ENCODE assay signal across 9 mouse cellular contexts in the genomic region with DNA sequence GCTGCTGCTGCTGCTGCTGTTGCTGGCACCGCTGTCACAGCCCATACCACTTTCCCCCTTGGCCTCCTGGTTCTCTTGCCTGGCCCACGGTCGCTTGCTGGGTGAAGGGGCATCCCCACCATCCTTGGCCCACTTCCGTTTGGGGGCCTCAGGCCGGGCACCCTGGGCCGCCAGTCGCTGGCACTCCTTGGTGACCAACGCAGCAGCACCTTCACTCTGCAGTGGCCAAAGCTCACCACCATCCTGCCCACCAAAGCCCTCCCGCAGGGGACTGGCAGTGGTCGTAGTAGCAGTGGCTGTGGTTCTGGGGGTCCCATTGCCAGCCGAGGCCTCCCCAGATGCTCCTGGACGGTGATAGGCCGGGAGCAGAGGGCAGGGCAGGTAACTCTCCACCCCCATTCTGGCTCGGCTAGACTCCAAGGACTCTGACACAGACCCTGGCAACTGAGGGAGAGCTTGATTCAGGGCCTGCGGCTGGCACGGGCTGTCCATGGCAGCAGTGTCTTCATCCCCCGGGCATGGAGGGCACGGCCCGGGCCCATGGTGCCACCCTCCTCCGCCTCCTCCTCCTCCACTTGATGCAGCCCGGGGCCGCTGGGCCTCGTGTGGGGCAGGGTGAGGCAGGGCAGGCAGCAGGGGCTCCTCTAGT. TPM values are rescaled to one million over a fixed set of nuclear protein-coding genes. Genes with fewer than 3 reads are reported as not detected.
DNase-seq lines count a peak whose midpoint lies in the region; ATAC-seq lines count a peak whose summit lies in the region.
"Had no signal": no experiment of that assay in that cellular context is flagged by ENCODE, and none has a peak within 500 bp of the region (broad histone marks: within the 10 kb centered on the region; RNA-seq: fewer than 3 reads in every experiment).

No protein-coding gene starts in this region.

- H3K4me3 ChIP-seq in forebrain, embryonic 10.5 days = peak overlapping the region; percentile 77
- peak overlapping the region; percentile 78 for H3K4me3 ChIP-seq in midbrain, embryonic 12.5 days

- peaks cover 60% of the 10 kb centered on the region for H3K4me1 ChIP-seq in forebrain, embryonic 10.5 days
- peaks cover 63% of the 10 kb centered on the region for H3K4me1 ChIP-seq in midbrain, embryonic 12.5 days

- ATAC-seq in midbrain, embryonic 12.5 days (ENCODE audit: low FRiP score, low read depth) = no peak
- no peak for ATAC-seq in erythroid progenitor cell, adult 5-6 weeks (replicated peaks; ENCODE audit: low FRiP score, poor library complexity, severe bottlenecking)

- H3K36me3 ChIP-seq in forebrain, embryonic 10.5 days (replicated peaks) = peaks cover 54% of the 10 kb centered on the region
- H3K36me3 ChIP-seq in midbrain, embryonic 12.5 days = peaks cover 39% of the 10 kb centered on the region

- WGBS in forebrain, embryonic 10.5 days = 81% methylated on average over 23 of the region's 23 CpGs
- WGBS in midbrain, embryonic 12.5 days = 80% methylated on average over 23 of the region's 23 CpGs

- no peaks in the 10 kb centered on the region for H3K27me3 ChIP-seq in forebrain, embryonic 10.5 days (ENCODE audit: poor library complexity, severe bottlenecking)
- no peaks in the 10 kb centered on the region for H3K27me3 ChIP-seq in midbrain, embryonic 12.5 days

- H3K27ac ChIP-seq in forebrain, embryonic 10.5 days = peak overlapping the region; percentile 98
- 0 out of 2 replicates have a peak overlapping the region, but pooled peaks have one; percentile 99 for H3K27ac ChIP-seq in midbrain, embryonic 12.5 days (replicated peaks)

- peak; percentile 65 for DNase-seq in layer of hippocampus, adult 9-11 months
- DNase-seq in layer of hippocampus, postnatal 25 days (ENCODE audit: extremely low spot score in 1 of 2, low spot score in 1 of 2) = no peak
- peak; percentile 83 for DNase-seq in adrenal gland, postnatal 10 days
- DNase-seq in forebrain, embryonic 10.5 days (ENCODE audit: extremely low spot score, low spot score) = no peak
- DNase-seq in kidney, adult 11 months = peak; percentile 65
- DNase-seq in urinary bladder, postnatal 4 days (ENCODE audit: low spot score in 2 of 2) = no peak

- peak overlapping the region; percentile 84 for H3K9ac ChIP-seq in midbrain, embryonic 12.5 days (replicated peaks)

- H3K4me2 ChIP-seq in midbrain, embryonic 12.5 days (replicated peaks) = peak overlapping the region; percentile 78

- H3K9me3 ChIP-seq in forebrain, embryonic 10.5 days = no peaks in the 10 kb centered on the region
- H3K9me3 ChIP-seq in midbrain, embryonic 12.5 days = no peaks in the 10 kb centered on the region

RNA-seq across cellular contexts. Expression of a gene that starts 1.5 kb away (rescaled TPM):
- 10 to 100 TPM; 91.6 to 99.5 TPM for total RNA-seq in layer of hippocampus, postnatal 25 days (2021)
- total RNA-seq in adrenal gland, postnatal 10 days (2021) = 10 to 100 TPM; 88.9 to 90.2 TPM
- 73.7 and 74.0 TPM in 2 replicates for polyA plus RNA-seq in forebrain, embryonic 10.5 days (2016; fragmentation: Nextera tagmentation; extraction: Ambion mirVana)
- polyA plus RNA-seq in midbrain, embryonic 12.5 days (2016; fragmentation: Nextera tagmentation; extraction: Ambion mirVana) = 94.2 and 100 TPM in 2 replicates
- total RNA-seq in erythroid progenitor cell, adult 5-6 weeks (2015; ENCODE audit: low replicate concordance) = 13.0 and 13.4 TPM in 2 replicates
- total RNA-seq in erythroid progenitor cell, adult 5-6 weeks (2017; ENCODE audit: low replicate concordance) = 4.9 and 9.6 TPM in 2 replicates

RNA-seq across cellular contexts. Expression of a gene that starts 11.6 kb away (rescaled TPM):
- not detected for total RNA-seq in layer of hippocampus, postnatal 25 days (2021)
- not detected for total RNA-seq in adrenal gland, postnatal 10 days (2021)
- 0.12 and 0.16 TPM in 2 replicates for polyA plus RNA-seq in forebrain, embryonic 10.5 days (2016; fragmentation: Nextera tagmentation; extraction: Ambion mirVana)
- polyA plus RNA-seq in midbrain, embryonic 12.5 days (2016; fragmentation: Nextera tagmentation; extraction: Ambion mirVana) = 0.18 and 0.27 TPM in 2 replicates
- total RNA-seq in erythroid progenitor cell, adult 5-6 weeks (2015; ENCODE audit: low replicate concordance) = not detected in 2 replicates
- total RNA-seq in erythroid progenitor cell, adult 5-6 weeks (2017; ENCODE audit: low replicate concordance) = not detected in 2 replicates
- polyA plus RNA-seq: macrophage had no signal

RNA-seq across cellular contexts. Expression of a gene that starts 13.6 kb away (rescaled TPM):
- 10 to 100 TPM; 89.6 to 92.5 TPM for total RNA-seq in layer of hippocampus, postnatal 25 days (2021)
- total RNA-seq in adrenal gland, postnatal 10 days (2021) = 10 to 100 TPM; 36.1 to 42.0 TPM
- polyA plus RNA-seq in forebrain, embryonic 10.5 days (2016; fragmentation: Nextera tagmentation; extraction: Ambion mirVana) = 55.2 and 56.3 TPM in 2 replicates
- 82.9 and 83.0 TPM in 2 replicates for polyA plus RNA-seq in midbrain, embryonic 12.5 days (2016; fragmentation: Nextera tagmentation; extraction: Ambion mirVana)
- total RNA-seq in erythroid progenitor cell, adult 5-6 weeks (2015; ENCODE audit: low replicate concordance) = 3.2 and 9.2 TPM in 2 replicates
- 3.2 and 9.8 TPM in 2 replicates for total RNA-seq in erythroid progenitor cell, adult 5-6 weeks (2017; ENCODE audit: low replicate concordance)

RNA-seq across cellular contexts. Expression of a gene that starts 15.8 kb away (rescaled TPM):
- not detected for total RNA-seq in layer of hippocampus, postnatal 25 days (2021)
- not detected for total RNA-seq in adrenal gland, postnatal 10 days (2021)
- polyA plus RNA-seq in forebrain, embryonic 10.5 days (2016; fragmentation: Nextera tagmentation; extraction: Ambion mirVana) = not detected in 2 replicates
- 0.59 TPM in 1 of 2 replicates, not detected in the other for polyA plus RNA-seq in midbrain, embryonic 12.5 days (2016; fragmentation: Nextera tagmentation; extraction: Ambion mirVana)
- not detected in 2 replicates for total RNA-seq in erythroid progenitor cell, adult 5-6 weeks (2015; ENCODE audit: low replicate concordance)
- total RNA-seq in erythroid progenitor cell, adult 5-6 weeks (2017; ENCODE audit: low replicate concordance) = not detected in 2 replicates
- polyA plus RNA-seq: macrophage had no signal

RNA-seq across cellular contexts. Expression of a gene that starts 15.8 kb away (rescaled TPM):
- total RNA-seq in layer of hippocampus, postnatal 25 days (2021) = 1 to 10 TPM; 2.3 to 2.4 TPM
- total RNA-seq in adrenal gland, postnatal 10 days (2021) = under 1 TPM in 1 of 2 experiments, not detected in 1; 0.69 TPM
- polyA plus RNA-seq in forebrain, embryonic 10.5 days (2016; fragmentation: Nextera tagmentation; extraction: Ambion mirVana) = 1.1 and 1.7 TPM in 2 replicates
- polyA plus RNA-seq in midbrain, embryonic 12.5 days (2016; fragmentation: Nextera tagmentation; extraction: Ambion mirVana) = 5.1 and 11.1 TPM in 2 replicates
- total RNA-seq in erythroid progenitor cell, adult 5-6 weeks (2015; ENCODE audit: low replicate concordance) = not detected in 2 replicates
- not detected in 2 replicates for total RNA-seq in erythroid progenitor cell, adult 5-6 weeks (2017; ENCODE audit: low replicate concordance)
- polyA plus RNA-seq: macrophage had no signal

Comparison
In these comparisons a context has a peak if more than half of its experiments do, and no peak if none do; other contexts are left out.
1. DNase-seq: peak in layer of hippocampus, adult 9-11 months (single experiment), adrenal gland, postnatal 10 days (single experiment) and kidney, adult 11 months (single experiment); none in layer of hippocampus, postnatal 25 days (0 of 2), forebrain, embryonic 10.5 days (single experiment) and urinary bladder, postnatal 4 days (0 of 2).
2. RNA of a gene that starts 1.5 kb away (total RNA-seq): 91.6 to 99.5 TPM in layer of hippocampus, postnatal 25 days and 88.9 to 90.2 TPM in adrenal gland, postnatal 10 days; 4.9 to 13.4 TPM in erythroid progenitor cell, adult 5-6 weeks; every median in the first group is over 4 times any median in the second.